Mouse (Mus musculus): ENCODE data around the gene Gpam. TPM values are rescaled to one million over a fixed set of nuclear protein-coding genes. Genes with fewer than 3 reads are reported as not detected.

Gpam gene
- polyA plus RNA-seq, 1 experiment from 2014 or later = 24.2 TPM

DNA sequence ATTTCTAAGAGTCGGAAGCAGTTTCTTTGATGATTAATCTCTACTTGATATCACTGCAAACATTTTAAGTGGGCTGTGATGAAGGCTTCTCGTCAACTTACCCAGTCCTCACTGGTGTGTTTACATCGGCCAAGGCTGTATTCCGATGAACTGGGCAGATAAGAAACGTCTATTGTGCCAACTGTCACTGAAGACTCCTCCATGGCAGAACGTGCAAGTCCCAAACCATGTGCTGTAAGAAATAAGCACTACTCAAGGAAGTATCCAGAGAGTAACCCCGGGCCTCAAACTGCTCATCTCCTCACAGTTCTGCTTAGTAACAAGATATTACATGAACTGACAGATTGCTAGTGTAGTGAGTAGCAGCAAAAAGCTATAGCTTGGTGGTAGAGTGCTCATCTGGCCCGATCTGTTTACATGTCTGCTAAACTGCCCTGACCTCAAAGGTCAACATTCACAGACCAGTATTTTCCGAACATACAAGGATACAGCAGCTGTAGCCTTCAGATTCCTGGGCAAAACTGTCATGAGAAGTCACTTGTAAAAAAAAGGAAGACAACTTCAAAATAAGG is 29.6 kb downstream of the Gpam start:
- Histone ChIP-seq H3K27ac (ENCODE audit: low read depth) (peak overlapping the region; percentile 87), H3K9ac (replicated peaks) (no peak overlapping the region), H3K4me2 (ENCODE audit: low read depth, low read length) (peak overlapping the region; percentile 89), H3K9me3 (ENCODE audit: low read length) (no peaks in the 10 kb centered on the region), H3K27me3 (ENCODE audit: insufficient read depth, low read length) (no peaks in the 10 kb centered on the region), H3K36me3 (replicated peaks; ENCODE audit: insufficient read depth, low read length) (peaks cover 14% of the 10 kb centered on the region), H3K4me1 (ENCODE audit: insufficient read depth) (peaks cover 19% of the 10 kb centered on the region), H3K4me3 (ENCODE audit: low read depth, low read length) (no peak overlapping the region)
- WGBS (ENCODE audit: insufficient replicate concordance) = 40% methylated on average over 9 of the region's 9 CpGs
- TF ChIP-seq EP300 (IDR thresholded peaks at IDR 0.05; ENCODE audit: low read depth) (0 out of 2 replicates have a peak, but pooled peaks have one; percentile 19), CTCF (IDR thresholded peaks at IDR 0.05; ENCODE audit: low read depth) (no peak)
- DNase-seq = no peak
- no peak for ATAC-seq

DNA sequence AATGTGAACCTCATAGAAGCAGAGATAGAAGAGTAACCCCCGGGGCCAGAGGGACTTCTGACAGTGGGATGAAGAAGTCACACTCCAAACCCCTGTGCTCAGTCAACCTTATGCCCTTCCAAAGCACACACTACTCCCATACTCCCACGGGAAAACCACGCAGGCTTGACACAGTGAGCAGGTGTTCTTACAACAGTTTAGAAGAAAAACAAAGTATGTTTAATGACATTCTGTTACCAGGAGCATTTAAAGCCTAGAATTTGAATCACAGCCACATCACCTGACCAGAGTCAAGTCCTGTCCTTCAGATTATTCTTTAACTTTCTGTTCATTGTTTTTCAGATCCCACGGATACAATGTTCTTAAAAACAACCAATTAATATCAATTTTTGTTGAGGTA is 30.4 kb downstream of the Gpam start:
- DNase-seq (no peak), ATAC-seq (peak; percentile 22)
- H3K36me3 ChIP-seq (replicated peaks; ENCODE audit: insufficient read depth, low read length) = peaks cover 14% of the 10 kb centered on the region
- peak overlapping the region; percentile 90 for H3K27ac ChIP-seq (ENCODE audit: low read depth)
- WGBS (ENCODE audit: insufficient replicate concordance) = 61% methylated on average over 4 of the region's 4 CpGs
- no peak for TF ChIP-seq EP300 (IDR thresholded peaks at IDR 0.05; ENCODE audit: low read depth)
- no peak for TF ChIP-seq CTCF (IDR thresholded peaks at IDR 0.05; ENCODE audit: low read depth)
- peaks cover 19% of the 10 kb centered on the region for H3K4me1 ChIP-seq (ENCODE audit: insufficient read depth)
- no peak overlapping the region; the same call in 1 of the 2 replicates for H3K4me2 ChIP-seq (ENCODE audit: low read depth, low read length)
- no peaks in the 10 kb centered on the region for H3K27me3 ChIP-seq (ENCODE audit: insufficient read depth, low read length)
- H3K9me3 ChIP-seq (ENCODE audit: low read length) = no peaks in the 10 kb centered on the region
- no peak overlapping the region; the same call in 1 of the 2 replicates for H3K9ac ChIP-seq (replicated peaks)
- no peak overlapping the region for H3K4me3 ChIP-seq (ENCODE audit: low read depth, low read length)

DNA sequence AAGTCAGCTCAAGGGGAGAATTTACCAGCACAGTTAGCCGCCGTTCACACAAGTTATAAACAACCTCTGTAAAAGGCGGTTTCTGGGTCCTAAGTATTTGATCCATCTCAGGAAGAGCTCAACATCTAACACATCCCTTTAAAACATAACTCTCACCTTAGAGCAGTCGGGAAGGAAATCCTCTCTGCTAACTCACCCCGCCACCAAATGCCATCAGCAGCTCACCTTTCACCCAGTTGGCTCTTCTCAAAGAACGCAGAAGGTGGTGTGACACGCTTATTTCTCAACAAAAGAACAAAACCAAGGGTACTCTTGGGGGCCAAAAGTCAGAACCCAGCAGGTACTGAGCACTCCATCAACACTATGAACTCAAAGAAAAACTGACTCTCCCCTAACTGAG is 31.5 kb downstream of the Gpam start:
- 79% methylated on average over 7 of the region's 7 CpGs for WGBS (ENCODE audit: insufficient replicate concordance)
- peak overlapping the region; percentile 90 for H3K27ac ChIP-seq (ENCODE audit: low read depth)
- H3K4me3 ChIP-seq (ENCODE audit: low read depth, low read length) = no peak overlapping the region
- ATAC-seq (peak; percentile 22; the same call in 1 of the 2 replicates), DNase-seq (peak; percentile 52)
- H3K36me3 ChIP-seq (replicated peaks; ENCODE audit: insufficient read depth, low read length) = peaks cover 14% of the 10 kb centered on the region
- no peaks in the 10 kb centered on the region for H3K27me3 ChIP-seq (ENCODE audit: insufficient read depth, low read length)
- no peak overlapping the region for H3K9ac ChIP-seq (replicated peaks)
- H3K4me2 ChIP-seq (ENCODE audit: low read depth, low read length) = peak overlapping the region; percentile 36; the same call in 1 of the 2 replicates
- TF ChIP-seq EP300 (IDR thresholded peaks at IDR 0.05; ENCODE audit: low read depth) = peak; percentile 65
- TF ChIP-seq CTCF (IDR thresholded peaks at IDR 0.05; ENCODE audit: low read depth) = no peak
- peaks cover 25% of the 10 kb centered on the region for H3K4me1 ChIP-seq (ENCODE audit: insufficient read depth)
- no peaks in the 10 kb centered on the region for H3K9me3 ChIP-seq (ENCODE audit: low read length)

DNA sequence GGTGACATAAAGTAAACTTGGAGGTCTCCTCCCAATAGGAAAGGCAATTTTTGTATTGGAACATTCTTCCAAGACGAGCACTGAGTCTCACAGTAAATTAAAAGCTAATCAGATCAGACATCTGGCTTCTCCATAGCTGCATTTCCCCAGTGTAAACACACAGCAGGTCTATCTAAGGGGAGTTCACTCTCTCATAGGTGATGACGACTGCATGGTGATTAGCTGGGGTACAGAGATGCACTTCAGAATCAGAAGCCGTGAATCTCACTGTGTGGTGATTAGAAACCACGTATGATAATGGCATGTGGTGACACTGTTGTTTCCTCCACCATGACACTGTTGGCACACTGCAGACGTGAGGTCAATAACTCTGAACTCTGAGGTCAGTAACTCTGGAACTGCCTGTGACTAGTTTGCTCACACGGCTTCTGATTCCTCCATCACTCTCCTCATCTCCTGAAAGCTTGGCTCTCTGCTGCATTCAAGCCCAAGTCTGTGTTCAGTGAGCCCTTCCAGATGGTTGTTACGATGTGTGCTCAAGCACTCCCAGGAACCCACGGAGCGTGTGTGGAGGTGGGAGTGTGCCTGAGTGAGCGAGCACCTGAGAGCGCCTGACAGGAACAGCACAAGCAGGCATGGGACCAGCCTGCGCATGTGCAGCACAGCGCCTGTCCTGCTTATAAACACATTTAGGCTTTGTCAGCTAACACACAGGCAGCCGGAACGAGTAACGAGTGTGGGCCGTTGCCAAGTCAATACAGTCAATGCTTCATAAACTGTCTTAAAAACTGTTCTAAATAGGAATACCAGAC is 35.2 kb downstream of the Gpam start:
- H3K36me3 ChIP-seq (replicated peaks; ENCODE audit: insufficient read depth, low read length) = peaks cover 48% of the 10 kb centered on the region
- H3K4me1 ChIP-seq (ENCODE audit: insufficient read depth) = peaks cover 11% of the 10 kb centered on the region
- H3K9me3 ChIP-seq (ENCODE audit: low read length) = no peaks in the 10 kb centered on the region
- DNase-seq = peak; percentile 26
- WGBS (ENCODE audit: insufficient replicate concordance) = 62% methylated on average over 17 of the region's 17 CpGs
- peak; percentile 76 for ATAC-seq
- H3K9ac ChIP-seq (replicated peaks) = no peak overlapping the region
- no peaks in the 10 kb centered on the region for H3K27me3 ChIP-seq (ENCODE audit: insufficient read depth, low read length)
- no peak overlapping the region for H3K4me2 ChIP-seq (ENCODE audit: low read depth, low read length)
- no peak for TF ChIP-seq CTCF (IDR thresholded peaks at IDR 0.05; ENCODE audit: low read depth)
- no peak for TF ChIP-seq EP300 (IDR thresholded peaks at IDR 0.05; ENCODE audit: low read depth)
- H3K27ac ChIP-seq (ENCODE audit: low read depth) = peak overlapping the region; percentile 74
- no peak overlapping the region for H3K4me3 ChIP-seq (ENCODE audit: low read depth, low read length)

DNA sequence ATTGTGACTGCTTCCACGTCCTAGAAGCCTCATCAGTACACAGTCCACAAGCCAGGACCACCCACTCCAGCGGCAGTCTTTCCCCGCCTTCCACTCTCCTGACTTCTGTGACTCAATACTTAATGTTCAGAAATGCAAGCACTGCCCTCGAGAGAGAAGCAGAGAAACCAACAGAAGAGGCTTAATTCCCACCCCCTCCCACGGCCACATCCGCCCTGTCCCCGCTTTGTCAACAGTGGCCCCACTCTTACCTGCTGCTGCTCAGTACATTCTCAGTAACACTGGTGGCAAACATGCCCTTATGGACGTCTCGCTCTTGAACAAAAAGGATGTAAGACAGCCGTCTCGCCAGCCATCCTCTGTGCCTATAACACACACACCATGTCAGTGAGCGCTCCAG is 36.2 kb downstream of the Gpam start:
- H3K9me3 ChIP-seq (ENCODE audit: low read length) = no peaks in the 10 kb centered on the region
- H3K4me3 ChIP-seq (ENCODE audit: low read depth, low read length) = no peak overlapping the region
- H3K4me2 ChIP-seq (ENCODE audit: low read depth, low read length) = 0 out of 2 replicates have a peak overlapping the region, but pooled peaks have one; percentile 20
- WGBS (ENCODE audit: insufficient replicate concordance) = 66% methylated on average over 12 of the region's 12 CpGs
- no peaks in the 10 kb centered on the region for H3K27me3 ChIP-seq (ENCODE audit: insufficient read depth, low read length)
- no peak for DNase-seq
- H3K36me3 ChIP-seq (replicated peaks; ENCODE audit: insufficient read depth, low read length) = peaks cover 57% of the 10 kb centered on the region
- TF ChIP-seq EP300 (IDR thresholded peaks at IDR 0.05; ENCODE audit: low read depth) = no peak
- TF ChIP-seq CTCF (IDR thresholded peaks at IDR 0.05; ENCODE audit: low read depth) = no peak
- H3K27ac ChIP-seq (ENCODE audit: low read depth) = peak overlapping the region; percentile 69
- no peak overlapping the region for H3K9ac ChIP-seq (replicated peaks)
- peaks cover 11% of the 10 kb centered on the region for H3K4me1 ChIP-seq (ENCODE audit: insufficient read depth)
- no peak for ATAC-seq

DNA sequence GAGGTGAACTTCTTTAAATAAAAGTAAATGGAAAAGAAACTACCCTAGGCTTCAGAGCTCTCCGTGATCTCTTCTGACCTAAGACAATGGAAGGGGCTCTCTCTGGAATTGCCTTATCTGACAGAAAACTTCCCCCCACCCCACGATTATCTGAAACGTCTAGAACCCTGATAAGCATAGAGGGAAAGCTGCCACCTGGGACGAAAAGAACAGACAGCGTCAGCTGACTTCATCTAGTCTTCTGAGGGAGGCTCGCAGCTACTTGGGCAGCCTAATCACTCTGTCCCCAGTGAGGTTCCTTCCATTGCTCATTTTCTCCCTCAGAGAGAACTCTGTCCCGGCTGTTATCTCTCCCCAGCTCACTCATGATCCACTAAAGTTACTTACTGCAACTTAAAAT is 36.9 kb downstream of the Gpam start:
- DNase-seq = no peak
- WGBS (ENCODE audit: insufficient replicate concordance) = 56% methylated on average over 7 of the region's 7 CpGs
- no peak overlapping the region for H3K4me2 ChIP-seq (ENCODE audit: low read depth, low read length)
- peaks cover 14% of the 10 kb centered on the region for H3K4me1 ChIP-seq (ENCODE audit: insufficient read depth)
- no peak overlapping the region for H3K4me3 ChIP-seq (ENCODE audit: low read depth, low read length)
- no peaks in the 10 kb centered on the region for H3K9me3 ChIP-seq (ENCODE audit: low read length)
- H3K27me3 ChIP-seq (ENCODE audit: insufficient read depth, low read length) = no peaks in the 10 kb centered on the region
- TF ChIP-seq EP300 (IDR thresholded peaks at IDR 0.05; ENCODE audit: low read depth) (no peak), CTCF (IDR thresholded peaks at IDR 0.05; ENCODE audit: low read depth) (no peak)
- no peak for ATAC-seq
- no peak overlapping the region for H3K9ac ChIP-seq (replicated peaks)
- H3K27ac ChIP-seq (ENCODE audit: low read depth) = peak overlapping the region; percentile 69
- peaks cover 61% of the 10 kb centered on the region for H3K36me3 ChIP-seq (replicated peaks; ENCODE audit: insufficient read depth, low read length)

All from liver, postnatal 0 days (tissue).